Mouse (Mus musculus) lung, postnatal 0 days (tissue): ENCODE measurements around the gene Reck.

Experiments used
- CTCF ChIP-seq: IDR thresholded peaks from 2 replicates; pipeline ENCODE4 v1.5.1; 2016; ENCODE audit warnings: antibody characterized with exemption, mild to moderate bottlenecking
- EP300 ChIP-seq: IDR thresholded peaks from 2 replicates; pipeline ENCODE4 v1.6.1; 2016; ENCODE audit warnings: antibody characterized with exemption, mild to moderate bottlenecking, control low read depth

- TF ChIP-seq EP300: no peak
- TF ChIP-seq CTCF: no peak
Measured at GRCm38 (mm10) chr4:43981251-43981650, 105.9 kb downstream of the Reck start.
